Mouse (Mus musculus): ENCODE results near the gene S100a11. TPM values are rescaled to one million over a fixed set of nuclear protein-coding genes. Genes with fewer than 3 reads are reported as not detected.
"Not testable (repeated sequence)": the region's sequence is repeated elsewhere in the genome, so short reads cannot be mapped to it uniquely, and the experiment has no call there.

S100a11 gene
- polyA plus RNA-seq, 1 experiment from 2014 or later = 158 TPM

- Histone ChIP-seq H3K9me3 (no peaks in the 10 kb centered on the region), H3K27me3 (replicated peaks) (no peaks in the 10 kb centered on the region), H3K4me2 (no peak overlapping the region), H3K9ac (no peak overlapping the region), H3K27ac (no peak overlapping the region), H3K4me3 (no peak overlapping the region), H3K36me3 (replicated peaks) (no peaks in the 10 kb centered on the region), H3K4me1 (no peaks in the 10 kb centered on the region)
- 84% methylated on average over 5 of the region's 5 CpGs for WGBS
- no peak for ATAC-seq (replicated peaks)
Observed at GRCm38 (mm10) chr3:93528807-93529206, 8.5 kb downstream of the S100a11 start.

GRCm38 (mm10) chr3:93537068-93537576, 16.8 kb downstream of the S100a11 start:
- no peaks in the 10 kb centered on the region for H3K27me3 ChIP-seq (replicated peaks)
- no peak for ATAC-seq (replicated peaks)
- 48% methylated on average over 2 of the region's 2 CpGs for WGBS
- no peaks in the 10 kb centered on the region for H3K4me1 ChIP-seq
- H3K36me3 ChIP-seq (replicated peaks) = no peaks in the 10 kb centered on the region
- H3K9me3 ChIP-seq = no peaks in the 10 kb centered on the region
- H3K4me2 ChIP-seq = no peak overlapping the region
- H3K4me3 ChIP-seq = no peak overlapping the region
- H3K9ac ChIP-seq = no peak overlapping the region
- H3K27ac ChIP-seq = no peak overlapping the region

GRCm38 (mm10) chr3:93538486-93538885, 18.2 kb downstream of the S100a11 start:
- H3K9me3 ChIP-seq = no peaks in the 10 kb centered on the region
- no peak overlapping the region for H3K4me3 ChIP-seq
- no peaks in the 10 kb centered on the region for H3K36me3 ChIP-seq (replicated peaks)
- H3K27me3 ChIP-seq (replicated peaks) = no peaks in the 10 kb centered on the region
- H3K4me1 ChIP-seq = no peaks in the 10 kb centered on the region
- WGBS = 85% methylated on average over 2 of the region's 2 CpGs
- H3K4me2 ChIP-seq = no peak overlapping the region
- no peak for ATAC-seq (replicated peaks)
- H3K9ac ChIP-seq = no peak overlapping the region
- H3K27ac ChIP-seq = no peak overlapping the region

- H3K27ac ChIP-seq = no peak overlapping the region
- no peak overlapping the region for H3K9ac ChIP-seq
- H3K36me3 ChIP-seq (replicated peaks) = no peaks in the 10 kb centered on the region
- H3K27me3 ChIP-seq (replicated peaks) = no peaks in the 10 kb centered on the region
- ATAC-seq (replicated peaks) = no peak
- no peaks in the 10 kb centered on the region for H3K9me3 ChIP-seq
- no peak overlapping the region for H3K4me2 ChIP-seq
- H3K4me1 ChIP-seq = no peaks in the 10 kb centered on the region
- 69% methylated on average over 2 of the region's 2 CpGs for WGBS
- H3K4me3 ChIP-seq = no peak overlapping the region
Observed at GRCm38 (mm10) chr3:93541501-93541900, 21.2 kb downstream of the S100a11 start.

DNA sequence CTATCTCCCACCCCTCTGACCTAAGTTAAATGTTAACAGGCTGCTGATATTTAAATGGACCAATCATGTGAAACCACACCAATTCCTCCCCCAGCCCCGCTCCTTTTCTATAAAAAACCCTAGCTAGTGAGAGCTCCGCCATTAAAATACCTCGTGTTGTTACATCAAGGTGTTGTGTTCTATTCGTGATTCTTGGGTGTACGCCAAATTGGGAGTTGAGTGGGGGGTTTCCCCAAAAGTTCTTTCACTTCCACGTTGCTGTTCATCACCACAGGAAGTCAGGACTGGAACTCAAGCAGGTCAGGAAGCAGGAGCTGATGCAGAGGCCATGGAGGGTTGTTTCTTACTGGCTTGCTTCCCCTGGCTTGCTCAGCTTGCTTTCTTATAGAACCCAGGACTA, 23.9 kb downstream of the S100a11 start:
- ATAC-seq (replicated peaks); H3K9ac ChIP-seq; H3K9me3 ChIP-seq; H3K4me1 ChIP-seq; H3K4me2 ChIP-seq; H3K4me3 ChIP-seq; H3K36me3 ChIP-seq (replicated peaks); H3K27me3 ChIP-seq (replicated peaks); H3K27ac ChIP-seq: not testable (repeated sequence)
- WGBS = 83% methylated on average over 6 of the region's 6 CpGs

GRCm38 (mm10) chr3:93547099-93547648, 26.9 kb downstream of the S100a11 start:
- 36% methylated on average over 7 of the region's 7 CpGs for WGBS
- no peaks in the 10 kb centered on the region for H3K9me3 ChIP-seq
- H3K27ac ChIP-seq = no peak overlapping the region
- peak; percentile 52; the same call in 1 of the 2 replicates for ATAC-seq (replicated peaks)
- no peak overlapping the region for H3K4me2 ChIP-seq
- no peaks in the 10 kb centered on the region for H3K4me1 ChIP-seq
- H3K4me3 ChIP-seq = no peak overlapping the region
- no peaks in the 10 kb centered on the region for H3K27me3 ChIP-seq (replicated peaks)
- no peak overlapping the region for H3K9ac ChIP-seq
- H3K36me3 ChIP-seq (replicated peaks) = no peaks in the 10 kb centered on the region

DNA sequence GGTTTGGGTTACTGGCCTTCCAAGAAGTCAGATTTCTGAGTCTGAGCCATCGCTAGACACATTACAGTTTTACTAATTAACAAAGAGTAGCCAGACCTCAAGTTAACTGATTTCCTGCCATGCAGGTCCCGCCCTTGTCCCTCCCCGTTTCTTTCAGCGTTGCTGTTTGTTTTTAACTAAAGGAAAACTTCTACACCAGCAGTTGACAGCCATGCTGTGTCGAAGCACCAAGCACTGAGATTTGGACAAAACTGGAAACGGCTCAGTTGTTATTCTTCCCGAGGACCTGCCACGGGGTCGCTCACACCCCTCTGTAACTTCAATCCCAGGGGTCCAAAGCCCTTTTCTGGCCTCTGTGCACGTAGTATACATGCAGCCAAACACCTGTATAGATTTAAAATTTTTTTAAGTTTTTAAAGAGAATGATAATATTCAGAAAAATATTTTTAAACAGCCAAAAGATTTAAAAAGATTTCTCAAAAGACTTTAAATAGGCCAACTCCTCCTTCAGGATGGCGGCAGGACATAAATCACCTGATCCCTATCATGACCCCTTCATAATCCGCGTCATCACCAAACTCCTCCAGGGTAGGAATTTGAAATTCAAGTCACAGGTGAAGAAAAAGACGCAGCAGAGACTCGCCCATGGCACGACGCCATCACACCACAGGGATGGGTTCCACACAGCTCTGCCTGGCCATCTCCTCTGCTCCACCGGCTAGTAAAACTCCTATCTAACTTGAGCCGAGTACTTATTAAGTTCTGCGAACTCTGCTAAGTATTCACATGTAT, 27.7 kb downstream of the S100a11 start:
- 87% methylated on average over 20 of the region's 20 CpGs for WGBS
- Histone ChIP-seq H3K9ac (no peak overlapping the region), H3K4me2 (no peak overlapping the region), H3K27ac (no peak overlapping the region), H3K4me1 (no peaks in the 10 kb centered on the region), H3K4me3 (no peak overlapping the region), H3K36me3 (replicated peaks) (no peaks in the 10 kb centered on the region), H3K9me3 (no peaks in the 10 kb centered on the region), H3K27me3 (replicated peaks) (no peaks in the 10 kb centered on the region)
- no peak for ATAC-seq (replicated peaks)

DNA sequence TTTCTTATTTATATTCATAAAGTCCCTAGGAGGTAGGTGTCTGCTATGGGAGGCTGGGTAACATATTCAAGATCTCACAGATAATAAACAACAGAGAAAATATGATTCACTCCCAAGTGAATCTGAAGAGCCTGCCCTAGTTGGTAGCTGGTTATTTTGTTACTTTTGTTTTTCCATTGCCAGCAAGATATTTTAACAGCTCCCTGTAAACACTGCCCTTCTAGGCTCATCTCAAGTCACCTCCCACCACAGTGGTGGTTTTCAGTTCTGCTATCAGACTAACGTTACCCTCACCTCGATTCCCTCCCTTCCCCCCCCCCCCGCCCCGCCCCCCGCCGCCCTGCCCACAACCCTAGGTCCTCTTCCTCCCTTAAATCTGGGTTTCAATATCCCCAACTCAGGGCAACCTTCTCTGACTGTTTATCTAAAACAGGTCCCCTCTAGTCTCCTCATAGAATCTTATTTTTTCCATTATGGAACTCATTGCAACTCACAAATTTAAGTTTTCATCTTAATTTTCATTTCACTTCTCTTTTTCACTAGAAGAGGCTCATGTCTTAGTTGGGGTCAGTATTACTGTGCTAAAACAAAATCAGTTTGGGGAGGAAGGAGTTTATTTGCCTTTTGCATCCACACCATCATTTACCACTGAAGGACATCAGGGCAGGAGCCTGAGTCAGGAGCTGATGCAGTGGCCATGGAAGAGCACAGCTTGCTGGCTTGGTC, 28.4 kb downstream of the S100a11 start:
- no peak overlapping the region for H3K9ac ChIP-seq

DNA sequence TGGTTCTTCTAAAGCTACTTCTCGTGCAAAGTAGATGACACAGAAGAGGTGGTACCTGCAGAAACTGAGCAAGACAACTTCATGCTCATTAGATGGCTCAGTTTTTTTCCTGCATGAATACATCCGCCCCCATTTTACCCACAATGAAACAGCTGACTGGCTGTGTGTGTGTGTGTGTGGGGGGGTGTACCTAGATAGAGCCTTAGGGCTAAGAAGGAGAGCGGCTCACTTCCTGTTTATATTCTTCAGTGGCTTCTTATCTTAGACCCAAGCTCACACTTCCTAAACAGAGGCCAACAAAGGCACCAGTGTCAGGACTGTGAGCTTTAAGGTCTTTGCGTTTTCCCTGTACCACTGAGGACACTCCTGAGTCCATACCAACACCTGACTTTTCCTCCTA, 29.7 kb downstream of the S100a11 start:
- no peaks in the 10 kb centered on the region for H3K36me3 ChIP-seq (replicated peaks)
- no peaks in the 10 kb centered on the region for H3K27me3 ChIP-seq (replicated peaks)
- H3K9ac ChIP-seq = no peak overlapping the region
- H3K27ac ChIP-seq = no peak overlapping the region
- H3K4me3 ChIP-seq = no peak overlapping the region
- ATAC-seq (replicated peaks) = no peak
- H3K4me2 ChIP-seq = no peak overlapping the region
- 89% methylated on average over 4 of the region's 4 CpGs for WGBS
- no peaks in the 10 kb centered on the region for H3K9me3 ChIP-seq
- peaks cover 5% of the 10 kb centered on the region for H3K4me1 ChIP-seq

More for the DNA sequence above, 28.4 kb downstream of the S100a11 start:
- 70% methylated on average over 4 of the region's 6 CpGs for WGBS
- Histone ChIP-seq H3K4me1 (no peaks in the 10 kb centered on the region), H3K4me2 (no peak overlapping the region), H3K27me3 (replicated peaks) (no peaks in the 10 kb centered on the region), H3K4me3 (no peak overlapping the region), H3K27ac (no peak overlapping the region), H3K36me3 (replicated peaks) (no peaks in the 10 kb centered on the region), H3K9me3 (no peaks in the 10 kb centered on the region)
- no peak for ATAC-seq (replicated peaks)

GRCm38 (mm10) chr3:93551950-93552901, 31.9 kb downstream of the S100a11 start:
- Histone ChIP-seq H3K4me2 (no peak overlapping the region), H3K4me1 (peaks cover 12% of the 10 kb centered on the region), H3K4me3 (no peak overlapping the region), H3K9ac (no peak overlapping the region), H3K36me3 (replicated peaks) (no peaks in the 10 kb centered on the region), H3K27me3 (replicated peaks) (0 out of 2 replicates have a peak, but pooled peaks cover 2% of the 10 kb centered on the region), H3K27ac (no peak overlapping the region), H3K9me3 (no peaks in the 10 kb centered on the region)
- ATAC-seq (replicated peaks) = no peak
- WGBS = 87% methylated on average over 5 of the region's 5 CpGs

DNA sequence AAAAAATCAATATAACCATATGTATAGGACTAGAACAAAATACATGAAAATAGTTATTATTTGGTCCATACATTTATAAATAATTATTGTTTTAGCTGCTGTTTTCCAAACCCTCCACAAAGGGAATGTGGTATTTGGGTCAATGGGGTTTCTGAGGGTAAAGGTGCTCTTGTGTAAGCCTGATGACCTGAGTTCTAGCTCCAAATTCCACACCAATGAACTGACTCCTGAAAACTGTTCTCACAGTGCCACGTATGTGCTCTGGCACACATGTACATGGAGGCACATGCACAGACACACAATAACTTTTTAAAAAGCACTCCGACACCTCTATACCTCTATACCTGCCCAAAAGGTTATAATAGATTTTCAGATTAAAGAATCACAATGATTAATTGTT, 33.0 kb downstream of the S100a11 start:
- WGBS = 93% methylated on average over 2 of the region's 2 CpGs
- H3K4me3 ChIP-seq = no peak overlapping the region
- H3K4me2 ChIP-seq = no peak overlapping the region
- H3K36me3 ChIP-seq (replicated peaks) = no peaks in the 10 kb centered on the region
- ATAC-seq (replicated peaks) = no peak
- H3K9me3 ChIP-seq = no peaks in the 10 kb centered on the region
- H3K27me3 ChIP-seq (replicated peaks) = 0 out of 2 replicates have a peak, but pooled peaks cover 2% of the 10 kb centered on the region
- no peak overlapping the region for H3K9ac ChIP-seq
- H3K4me1 ChIP-seq = peaks cover 12% of the 10 kb centered on the region
- H3K27ac ChIP-seq = no peak overlapping the region
